Mouse (Mus musculus) skeletal muscle tissue, adult 2 months (tissue): ENCODE data around the gene Hecw2.
A peak's percentile ranks its signal among the peaks of the same experiment; 100 is the strongest.

ENCODE experiments used
- DNase-seq: peaks from one replicate; pipeline ENCODE4 v3.0.0-alpha.2; 2012; ENCODE audit warnings: low read depth, low spot score

The Hecw2 gene

GRCm38 (mm10) chr1:53894299-53894698 is 300.7 kb downstream of the Hecw2 start:
- DNase-seq, result no peak

GRCm38 (mm10) chr1:53890380-53890779 is 304.6 kb downstream of the Hecw2 start:
- DNase-seq, result no peak

GRCm38 (mm10) chr1:53889806-53890205 is 305.2 kb downstream of the Hecw2 start:
- no peak for DNase-seq

GRCm38 (mm10) chr1:53882480-53882879 is 312.5 kb downstream of the Hecw2 start:
- DNase-seq, result no peak

GRCm38 (mm10) chr1:53875919-53876318 is 319.0 kb downstream of the Hecw2 start:
- peak; percentile 13 for DNase-seq

GRCm38 (mm10) chr1:53867316-53867715 is 327.7 kb downstream of the Hecw2 start:
- DNase-seq, result no peak

GRCm38 (mm10) chr1:53866374-53866902 is 328.5 kb downstream of the Hecw2 start:
- DNase-seq, result no peak

- no peak for DNase-seq
Observed at GRCm38 (mm10) chr1:53864046-53864445, 330.9 kb downstream of the Hecw2 start.

- no peak for DNase-seq
Observed at GRCm38 (mm10) chr1:53860611-53861010, 334.4 kb downstream of the Hecw2 start.

GRCm38 (mm10) chr1:53859175-53859574 is 335.8 kb downstream of the Hecw2 start:
- DNase-seq, result no peak

- DNase-seq, result no peak
Observed at GRCm38 (mm10) chr1:53856501-53857103, 338.4 kb downstream of the Hecw2 start.

GRCm38 (mm10) chr1:53855732-53856131 is 339.2 kb downstream of the Hecw2 start:
- DNase-seq, result no peak

GRCm38 (mm10) chr1:53852086-53852610 is 342.8 kb downstream of the Hecw2 start:
- no peak for DNase-seq

- peak; percentile 72 for DNase-seq
Observed at GRCm38 (mm10) chr1:53851334-53851733, 343.6 kb downstream of the Hecw2 start.

- DNase-seq, result peak; percentile 60
Observed at GRCm38 (mm10) chr1:53850891-53851290, 344.1 kb downstream of the Hecw2 start.

GRCm38 (mm10) chr1:53846665-53847237 is 348.2 kb downstream of the Hecw2 start:
- no peak for DNase-seq

GRCm38 (mm10) chr1:53845854-53846253 is 349.1 kb downstream of the Hecw2 start:
- peak; percentile 25 for DNase-seq

GRCm38 (mm10) chr1:53844914-53845612 is 349.9 kb downstream of the Hecw2 start:
- DNase-seq, result no peak

- no peak for DNase-seq
Observed at GRCm38 (mm10) chr1:53844122-53844913, 350.6 kb downstream of the Hecw2 start.

- DNase-seq, result no peak
Observed at GRCm38 (mm10) chr1:53843051-53843450, 351.9 kb downstream of the Hecw2 start.

- DNase-seq, result no peak
Observed at GRCm38 (mm10) chr1:53841080-53841479, 353.9 kb downstream of the Hecw2 start.

- no peak for DNase-seq
Observed at GRCm38 (mm10) chr1:53839392-53839791, 355.6 kb downstream of the Hecw2 start.
